Comparison of ENCODE assay signal across 8 mouse cellular contexts in genomic region chr1:175880453-175881296, GRCm38 (mm10). TPM values are rescaled to one million over a fixed set of nuclear protein-coding genes. Genes with fewer than 3 reads are reported as not detected.
DNase-seq lines count a peak whose midpoint lies in the region; ATAC-seq and TF ChIP-seq lines count a peak whose summit lies in the region.

Exo1 (plus strand) TSS chr1:175880581.

- WGBS in hindbrain, embryonic 13.5 days = under 1% methylated on average over 66 of the region's 66 CpGs

- in situ Hi-C loops in Patski (cut with MboI; ENCODE audit: low pct_unique_long_range_greater_than_20kb) = loop anchor here (5.0 kb wide), 1 partner anchor 188 kb away; the partner anchor contains the start of genes Chml and Opn3

- H3K4me2 ChIP-seq in hindbrain, embryonic 13.5 days = peak within 1 kb of the TSS; percentile 94

- peak within 1 kb of the TSS; percentile 79 for H3K4me3 ChIP-seq in hindbrain, embryonic 13.5 days

- H3K27ac ChIP-seq in hindbrain, embryonic 13.5 days = peak within 1 kb of the TSS; percentile 85

- no peaks in the 10 kb centered on the region for H3K9me3 ChIP-seq in hindbrain, embryonic 13.5 days

- peak; percentile 98 for ATAC-seq in Patski
- ATAC-seq in hindbrain, embryonic 13.5 days (ENCODE audit: low FRiP score) = peak; percentile 98

- TF ChIP-seq CTCF in Patski (IDR thresholded peaks at IDR 0.05) = no peak

- H3K36me3 ChIP-seq in hindbrain, embryonic 13.5 days = no peaks in the 10 kb centered on the region; the same call in 1 of the 2 replicates

- no peaks in the 10 kb centered on the region for H3K27me3 ChIP-seq in Patski
- H3K27me3 ChIP-seq in hindbrain, embryonic 13.5 days = no peaks in the 10 kb centered on the region

- POLR2A ChIA-PET in Patski (lab: Charles Lee) = no interaction called here

- H3K9ac ChIP-seq in hindbrain, embryonic 13.5 days = peak within 1 kb of the TSS; percentile 77

- CTCF ChIA-PET in Patski (lab: Charles Lee) = no interaction called here

- DNase-seq in Patski (ENCODE audit: low read depth, low spot score) = peak; percentile 51
- DNase-seq in cerebellum, postnatal 14 days = peak; percentile 88 to 92
- peak; percentile 75 for DNase-seq in frontal cortex, postnatal 14 days (ENCODE audit: low spot score in 2 of 2)
- DNase-seq in layer of hippocampus, postnatal 25 days (ENCODE audit: extremely low spot score in 1 of 2, low spot score in 1 of 2) = peak; percentile 75 to 86
- DNase-seq in lung, postnatal 25 days (ENCODE audit: low spot score) = peak; percentile 85
- peak; percentile 88 for DNase-seq in retina, embryonic 14.5 days (ENCODE audit: low spot score)
- peak; percentile 93 for DNase-seq in thymus, postnatal 4 days

- H3K4me1 ChIP-seq in hindbrain, embryonic 13.5 days (replicated peaks) = peaks cover 9% of the 10 kb centered on the region

RNA-seq across cellular contexts. Expression of gene Exo1, which starts in this region (rescaled TPM):
- 18.3 TPM for polyA plus RNA-seq in Patski (2021)
- 11.6 and 13.8 TPM in 2 replicates for polyA plus RNA-seq in hindbrain, embryonic 13.5 days (2015; fragmentation: Nextera tagmentation; extraction: Ambion mirVana)
- under 1 TPM; 0.62 to 0.87 TPM for total RNA-seq in layer of hippocampus, postnatal 25 days (2021)

Comparison
In these comparisons a context has a peak if more than half of its experiments do, and no peak if none do; other contexts are left out.
1. Peak in every context shown above with its lines: DNase-seq, ATAC-seq, H3K4me3 ChIP-seq and H3K27ac ChIP-seq.
2. Peak in DNase-seq in layer of hippocampus, postnatal 25 days; RNA of the gene not detected or under 1 TPM.